Mouse (Mus musculus) ES-Bruce4 (cell line): Measurements from ENCODE around the gene Ccdc159. TPM values are rescaled to one million over a fixed set of nuclear protein-coding genes. Genes with fewer than 3 reads are reported as not detected.

Experiments used
- H3K27ac ChIP-seq: 2 replicates; pipeline ENCODE4 v1.5.1; 2012; ENCODE audit warnings: low read length, inconsistent platforms; ENCODE audit not compliant: insufficient read depth
- H3K27me3 ChIP-seq: 2 replicates; pipeline ENCODE4 v1.6.1; 2012; ENCODE audit warnings: mild to moderate bottlenecking, low read length, inconsistent platforms; ENCODE audit not compliant: control insufficient read depth, poor library complexity, insufficient read depth, severe bottlenecking
- H3K36me3 ChIP-seq: 2 replicates; pipeline ENCODE4 v1.6.1; 2012; ENCODE audit warnings: inconsistent platforms, mild to moderate bottlenecking, low read length, moderate library complexity; ENCODE audit not compliant: control insufficient read depth, poor library complexity, insufficient read depth, severe bottlenecking
- H3K4me1 ChIP-seq: one replicate; pipeline ENCODE4 v1.8.1; 2011; ENCODE audit warnings: low read length; ENCODE audit not compliant: control insufficient read depth, insufficient read depth
- H3K4me3 ChIP-seq: 2 replicates; pipeline ENCODE4 v1.5.1; 2011; ENCODE audit warnings: low read depth, mild to moderate bottlenecking, low read length
- H3K9ac ChIP-seq: 2 replicates; pipeline ENCODE4 v1.6.1; 2012; ENCODE audit warnings: low read depth, mild to moderate bottlenecking, inconsistent platforms; ENCODE audit not compliant: poor library complexity, severe bottlenecking
- H3K9me3 ChIP-seq: replicated peaks from 2 replicates; pipeline ENCODE4 v1.6.1; 2012; ENCODE audit warnings: mild to moderate bottlenecking, low read length, inconsistent platforms; ENCODE audit not compliant: control insufficient read depth, poor library complexity, insufficient read depth, severe bottlenecking
- CTCF ChIP-seq: IDR thresholded peaks from one replicate; pipeline ENCODE4 v1.8.1; 2011; ENCODE audit warnings: low read depth, low read length
- EP300 ChIP-seq: IDR thresholded peaks from 2 replicates; pipeline ENCODE4 v1.6.1; 2011; ENCODE audit warnings: low read depth, low read length; ENCODE audit not compliant: insufficient read depth
- POLR2A ChIP-seq: IDR thresholded peaks from one replicate; pipeline ENCODE4 v1.8.1; 2011; ENCODE audit warnings: low read length; ENCODE audit not compliant: insufficient read depth
- polyA plus RNA-seq: library from polyadenylated mRNA; stranded (reverse); fragments of >200 nt; gene quantifications from 2 replicates; pipeline ENCODE4 v1.2.4, GENCODE M21; 2011; ENCODE audit warnings: low read depth; ENCODE audit not compliant: missing spikeins, insufficient read depth, insufficient read length

The Ccdc159 gene
- polyA plus RNA-seq, 1 experiment, result 2.9 TPM

DNA sequence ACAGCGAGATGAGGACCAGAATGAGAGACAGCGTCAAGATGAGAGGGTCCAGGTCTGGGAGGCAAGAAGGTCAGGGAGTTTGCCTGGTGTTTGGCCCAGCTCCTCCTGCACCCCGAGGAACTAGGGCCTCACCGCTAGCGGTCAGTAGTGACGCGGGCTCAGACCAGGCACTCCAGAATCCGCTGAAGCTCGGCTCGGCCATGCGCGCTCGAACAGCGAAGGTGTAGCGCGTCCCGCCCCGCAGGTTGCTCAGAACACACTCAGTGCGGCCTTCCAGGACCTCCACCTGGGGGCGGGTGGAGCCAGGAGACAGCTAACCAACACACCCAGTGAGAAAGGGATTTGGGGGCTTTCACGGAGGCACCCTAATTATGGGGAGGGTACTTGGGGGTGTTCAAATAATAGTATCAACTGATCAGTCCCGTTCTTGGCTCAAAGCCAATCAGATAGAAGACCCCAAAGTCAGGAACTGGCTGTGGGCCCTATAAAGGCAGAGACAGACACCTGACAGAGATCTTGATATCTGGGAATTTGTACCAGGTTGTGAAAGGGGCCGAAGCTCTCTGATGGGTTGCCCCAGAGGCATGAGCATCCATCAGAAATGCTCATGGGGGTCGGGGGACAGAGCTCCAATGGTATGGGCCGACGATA is 33.4 kb downstream of the Ccdc159 start:
- H3K9me3 ChIP-seq, result no peaks in the 10 kb centered on the region
- H3K9ac ChIP-seq, result no peak overlapping the region
- no peaks in the 10 kb centered on the region for H3K4me1 ChIP-seq
- H3K4me3 ChIP-seq, result peak overlapping the region; percentile 33
- no peak overlapping the region for H3K27ac ChIP-seq
- H3K36me3 ChIP-seq, result no peaks in the 10 kb centered on the region
- 0 out of 2 replicates have a peak, but pooled peaks have one; percentile 5 for TF ChIP-seq EP300
- no peak for TF ChIP-seq POLR2A
- TF ChIP-seq CTCF, result peak; percentile 50
- H3K27me3 ChIP-seq, result no peaks in the 10 kb centered on the region

DNA sequence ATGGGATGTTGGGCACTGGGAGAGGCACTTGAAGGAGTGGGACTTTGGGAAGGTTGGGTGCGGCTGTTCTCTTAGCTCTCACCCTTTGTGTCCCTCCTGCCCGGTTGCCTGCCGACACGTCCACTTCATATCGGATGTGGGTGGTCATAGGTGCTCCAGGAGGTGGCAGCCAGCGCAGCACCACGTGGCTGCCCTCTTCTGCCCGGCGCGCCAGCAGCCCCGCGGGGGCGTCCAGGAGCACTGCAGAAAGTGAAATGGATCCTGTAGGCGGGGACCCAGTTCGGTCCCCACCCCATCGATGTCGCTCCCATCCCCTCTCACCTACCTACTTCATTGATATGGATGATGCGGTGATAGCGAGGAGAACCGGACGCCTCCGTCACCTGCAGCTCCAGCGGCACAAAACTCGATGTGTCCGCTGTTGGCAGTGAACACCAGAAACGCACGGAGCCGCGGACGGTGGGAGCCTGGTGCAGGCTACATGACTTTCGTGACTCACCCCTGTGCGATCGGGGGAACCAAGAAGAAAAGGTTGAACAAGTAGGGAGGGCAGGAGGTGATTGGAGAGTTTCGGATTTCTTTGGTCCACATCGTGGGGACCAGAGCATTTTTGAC is 34.2 kb downstream of the Ccdc159 start:
- no peaks in the 10 kb centered on the region for H3K4me1 ChIP-seq
- H3K9me3 ChIP-seq, result no peaks in the 10 kb centered on the region
- peak overlapping the region; percentile 66 for H3K4me3 ChIP-seq
- H3K27me3 ChIP-seq, result no peaks in the 10 kb centered on the region
- TF ChIP-seq EP300, result no peak
- no peak for TF ChIP-seq POLR2A
- TF ChIP-seq CTCF, result no peak
- H3K27ac ChIP-seq, result no peak overlapping the region
- peak overlapping the region; percentile 34 for H3K9ac ChIP-seq
- no peaks in the 10 kb centered on the region for H3K36me3 ChIP-seq

DNA sequence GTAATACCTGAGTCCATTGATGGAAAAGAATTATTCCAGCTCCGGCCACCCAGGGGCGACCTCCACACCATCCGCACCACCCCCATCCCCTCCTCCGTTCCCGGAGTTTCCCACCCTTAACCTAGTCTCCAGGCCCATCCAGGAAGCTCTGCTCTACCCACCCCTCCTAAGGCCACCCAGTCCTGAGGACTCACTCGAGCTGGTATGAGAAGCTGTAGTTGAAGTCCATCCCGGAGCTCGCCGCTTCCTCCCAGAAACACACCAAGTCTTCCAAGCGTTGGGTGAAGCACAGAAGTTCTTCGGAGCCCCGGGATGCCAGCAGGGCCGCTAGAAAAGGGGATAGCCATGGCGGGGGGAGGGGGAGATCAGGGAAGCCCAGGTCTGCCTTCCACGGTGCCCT is 34.7 kb downstream of the Ccdc159 start:
- H3K4me3 ChIP-seq, result peak overlapping the region; percentile 66
- H3K9ac ChIP-seq, result peak overlapping the region; percentile 34
- no peaks in the 10 kb centered on the region for H3K27me3 ChIP-seq
- H3K36me3 ChIP-seq, result no peaks in the 10 kb centered on the region
- H3K4me1 ChIP-seq, result no peaks in the 10 kb centered on the region
- no peak overlapping the region for H3K27ac ChIP-seq
- TF ChIP-seq POLR2A, result no peak
- no peak for TF ChIP-seq CTCF
- TF ChIP-seq EP300, result no peak
- H3K9me3 ChIP-seq, result no peaks in the 10 kb centered on the region

DNA sequence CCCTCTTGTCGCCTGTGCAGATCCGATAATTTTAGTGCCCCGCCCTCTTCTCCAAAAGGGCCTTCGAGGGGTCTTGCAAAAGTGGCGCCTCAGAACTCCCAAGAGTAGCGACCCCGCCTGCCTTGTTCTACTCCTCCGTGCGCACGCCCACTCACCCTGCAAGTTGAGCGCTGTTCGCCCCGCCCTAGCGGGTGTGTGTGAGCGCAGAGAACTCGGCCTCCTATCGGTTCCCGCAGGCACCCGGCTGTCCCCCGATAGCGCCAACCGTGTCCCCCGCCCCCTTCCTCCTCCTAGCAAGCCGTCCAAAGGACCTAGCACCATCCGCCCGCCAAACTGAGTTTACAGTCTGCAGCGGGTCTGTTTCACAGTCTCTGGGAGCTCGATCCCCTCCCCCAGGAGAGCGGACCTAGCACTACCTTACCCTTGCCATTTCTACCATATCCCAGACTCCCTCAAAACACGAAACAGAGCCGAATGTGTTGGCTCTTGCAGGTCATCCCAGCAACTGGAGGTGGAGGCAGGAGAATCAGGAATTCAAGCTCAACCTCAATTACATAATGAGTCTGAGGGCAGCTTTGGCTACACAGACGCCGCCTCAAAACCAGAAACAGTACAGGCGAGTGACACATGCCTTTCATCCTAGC is 35.3 kb downstream of the Ccdc159 start:
- H3K36me3 ChIP-seq, result no peaks in the 10 kb centered on the region
- no peaks in the 10 kb centered on the region for H3K4me1 ChIP-seq
- H3K9ac ChIP-seq, result peak overlapping the region; percentile 34
- peak overlapping the region; percentile 66 for H3K4me3 ChIP-seq
- H3K9me3 ChIP-seq, result no peaks in the 10 kb centered on the region
- H3K27ac ChIP-seq, result no peak overlapping the region
- no peaks in the 10 kb centered on the region for H3K27me3 ChIP-seq
- TF ChIP-seq POLR2A (no peak), CTCF (no peak), EP300 (no peak)

DNA sequence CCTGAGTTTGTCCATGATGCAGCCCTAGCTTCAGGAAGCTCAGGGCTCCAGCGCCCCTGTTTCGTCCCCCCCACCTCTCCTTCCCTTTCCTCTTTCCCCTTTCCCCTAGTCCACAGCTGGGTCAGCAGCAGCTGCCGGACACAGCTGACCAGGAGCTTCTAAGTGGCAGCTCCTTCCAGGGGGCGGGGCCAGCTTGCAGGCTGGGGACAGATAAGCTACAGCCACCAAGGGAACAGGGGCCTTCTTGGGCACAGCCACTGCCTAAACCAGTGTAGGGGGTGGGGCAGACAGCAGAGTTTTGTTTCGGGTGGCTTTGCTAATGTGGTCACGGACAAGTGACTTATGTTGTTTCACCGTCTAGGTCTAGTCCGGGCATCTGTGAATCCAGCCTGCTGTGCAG is 36.1 kb downstream of the Ccdc159 start, which contains the start of gene Epor:
Gene Epor (minus strand): TSS at position 90 of the 400 bp plus-strand sequence.
- no peaks in the 10 kb centered on the region for H3K36me3 ChIP-seq
- H3K9me3 ChIP-seq, result no peaks in the 10 kb centered on the region
- peak within 1 kb of the TSS; percentile 34; the same call in 1 of the 2 replicates for H3K9ac ChIP-seq
- no peak within 1 kb of the TSS for H3K27ac ChIP-seq
- no peaks in the 10 kb centered on the region for H3K4me1 ChIP-seq
- H3K27me3 ChIP-seq, result no peaks in the 10 kb centered on the region
- no peak for TF ChIP-seq CTCF
- no peak for TF ChIP-seq EP300
- no peak for TF ChIP-seq POLR2A
- H3K4me3 ChIP-seq, result peak within 1 kb of the TSS; percentile 66

DNA sequence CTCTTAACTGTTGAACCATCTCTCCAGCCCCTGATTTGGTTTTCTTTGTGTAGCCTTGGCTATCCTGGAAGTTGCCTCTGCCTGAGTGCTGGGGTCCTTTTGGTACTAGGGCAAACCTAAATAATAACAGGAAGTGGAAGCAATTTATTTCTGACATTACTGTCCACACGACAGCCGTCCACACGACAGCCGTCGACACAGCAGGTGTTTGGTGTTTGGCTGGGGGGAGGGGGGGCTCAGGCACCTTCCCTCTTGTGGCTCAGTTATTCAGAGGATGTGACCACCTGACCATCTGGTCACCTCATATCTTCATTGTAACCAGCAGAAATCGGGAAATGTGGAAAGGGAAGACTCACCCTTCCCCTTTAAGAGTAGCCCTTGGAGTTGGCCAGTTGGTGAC is 41.6 kb downstream of the Ccdc159 start:
- Histone ChIP-seq H3K36me3 (no peaks in the 10 kb centered on the region), H3K9ac (no peak overlapping the region), H3K4me3 (no peak overlapping the region), H3K27me3 (no peaks in the 10 kb centered on the region), H3K4me1 (peaks cover 2% of the 10 kb centered on the region), H3K27ac (no peak overlapping the region), H3K9me3 (no peaks in the 10 kb centered on the region)
- TF ChIP-seq EP300 (no peak), POLR2A (no peak), CTCF (no peak)
